Mouse (Mus musculus) thymus, postnatal 36 days (tissue): ENCODE measurements around the gene Thoc5.
A peak's percentile ranks its signal among the peaks of the same experiment; 100 is the strongest.

Source experiments
- DNase-seq, 2 experiments: peaks; one replicate each; pipeline ENCODE4 v3.0.0; 2022; ENCODE audit warnings: mixed read lengths in 2 of 2

Thoc5 gene

DNA sequence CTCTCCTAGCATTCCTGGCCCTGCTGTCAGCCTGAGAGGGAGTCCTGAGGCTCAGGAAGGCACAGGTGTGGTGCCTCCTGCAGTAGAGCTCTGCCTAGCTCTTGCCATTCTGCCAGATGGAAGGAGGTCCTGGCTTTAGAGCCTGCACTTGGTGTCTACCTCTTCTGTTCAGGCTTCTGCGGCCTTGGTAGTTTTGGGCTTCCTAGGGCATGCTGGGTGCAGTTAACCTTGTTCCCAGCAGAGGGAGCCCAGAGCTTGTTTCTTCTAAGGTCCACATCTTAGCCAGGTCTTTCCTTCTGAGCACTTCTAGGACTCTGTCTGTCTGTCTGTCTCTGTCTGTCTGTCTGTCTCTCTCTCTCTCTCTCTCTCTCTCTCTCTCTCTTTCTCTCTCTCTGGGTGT, 20.9 kb downstream of the Thoc5 start:
- peak; percentile 38 to 40 for DNase-seq

DNA sequence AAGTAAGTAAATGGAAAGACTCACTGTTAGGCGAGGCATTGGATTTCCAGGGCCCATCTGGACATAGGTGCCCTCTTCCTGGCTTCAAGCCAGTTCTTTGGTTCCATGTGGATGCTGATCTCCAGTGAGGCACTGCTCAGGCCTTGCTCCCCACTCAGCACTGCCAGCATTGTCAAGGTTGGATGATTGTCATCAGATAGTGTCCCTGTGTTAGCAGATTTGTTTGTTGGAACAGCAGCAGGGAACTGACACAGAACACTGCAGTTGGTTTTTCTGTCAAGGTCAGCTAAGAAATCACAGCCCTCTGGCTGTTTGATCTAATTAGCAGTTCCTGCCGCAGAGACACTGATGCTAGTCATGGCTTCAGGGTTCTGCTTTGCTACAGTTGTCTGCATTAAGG, 26.2 kb downstream of the Thoc5 start:
- DNase-seq, result no peak

DNA sequence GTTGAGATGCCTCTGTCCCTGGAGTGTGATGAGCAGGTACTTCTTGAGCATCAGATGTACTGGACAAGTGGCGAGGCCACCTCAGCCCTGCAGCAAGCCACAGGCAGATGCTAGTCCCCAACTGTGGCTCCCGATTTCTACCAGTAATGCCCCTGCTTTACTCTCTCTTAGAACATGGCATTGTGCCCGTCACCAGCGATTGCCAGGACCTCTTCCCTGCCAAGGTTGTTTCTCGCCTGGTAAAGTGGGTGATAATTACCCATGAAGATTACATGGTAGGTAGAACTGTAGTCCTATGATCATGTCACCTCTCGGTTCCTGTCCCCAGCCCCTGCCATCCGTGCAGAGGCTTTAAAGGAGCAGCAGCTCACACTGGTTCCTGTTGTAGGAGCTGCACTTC, 26.6 kb downstream of the Thoc5 start:
- no peak for DNase-seq

DNA sequence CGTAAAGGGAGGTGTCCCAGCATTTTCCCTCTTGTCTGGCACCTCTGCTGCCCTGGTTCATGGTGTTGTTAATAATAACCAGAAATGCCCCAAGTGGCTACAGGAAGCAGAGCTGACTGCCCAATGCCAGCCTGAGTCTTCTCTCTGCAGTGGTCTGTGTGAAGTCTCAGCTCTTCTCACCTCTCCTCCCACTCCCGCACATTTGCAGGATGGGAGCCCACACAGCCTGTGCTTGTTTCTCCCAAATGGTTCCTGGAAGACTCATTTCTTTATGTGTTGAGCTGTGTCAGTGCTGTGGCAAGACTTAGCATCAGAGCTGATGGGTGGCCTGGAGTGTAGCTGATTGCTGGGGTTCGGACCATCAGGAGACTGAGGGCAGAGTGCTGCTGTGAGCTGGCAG, 32.1 kb downstream of the Thoc5 start:
- DNase-seq, result no peak

DNA sequence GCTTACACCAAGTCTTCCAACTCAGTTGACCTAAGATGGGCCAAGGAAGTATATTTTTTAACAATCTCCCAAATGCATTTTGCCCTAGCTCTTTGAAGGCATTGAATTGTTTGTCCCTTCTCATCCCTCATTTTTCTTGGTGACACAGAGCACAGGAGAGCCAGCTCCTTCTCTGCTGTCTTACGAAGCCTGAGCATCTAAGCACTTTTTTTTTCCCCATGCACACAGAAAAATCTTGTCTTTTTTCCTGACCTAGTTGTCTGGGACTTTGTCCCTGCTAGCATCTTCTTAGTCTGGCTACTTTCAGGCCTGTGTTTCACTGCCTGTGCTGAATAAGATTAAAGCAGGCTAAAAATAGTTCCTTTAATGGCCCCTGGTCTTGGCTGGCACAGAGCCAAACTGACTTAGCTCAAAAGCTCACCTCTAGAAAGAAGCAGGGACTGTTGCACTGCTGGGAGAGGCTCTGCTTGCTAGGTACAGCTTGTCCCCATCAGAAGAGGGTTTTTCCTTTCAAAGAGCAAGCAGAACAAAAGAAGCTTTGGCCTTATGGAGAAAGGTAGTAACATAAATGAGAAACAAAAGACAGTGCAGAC, 36.0 kb downstream of the Thoc5 start:
- no peak for DNase-seq

DNA sequence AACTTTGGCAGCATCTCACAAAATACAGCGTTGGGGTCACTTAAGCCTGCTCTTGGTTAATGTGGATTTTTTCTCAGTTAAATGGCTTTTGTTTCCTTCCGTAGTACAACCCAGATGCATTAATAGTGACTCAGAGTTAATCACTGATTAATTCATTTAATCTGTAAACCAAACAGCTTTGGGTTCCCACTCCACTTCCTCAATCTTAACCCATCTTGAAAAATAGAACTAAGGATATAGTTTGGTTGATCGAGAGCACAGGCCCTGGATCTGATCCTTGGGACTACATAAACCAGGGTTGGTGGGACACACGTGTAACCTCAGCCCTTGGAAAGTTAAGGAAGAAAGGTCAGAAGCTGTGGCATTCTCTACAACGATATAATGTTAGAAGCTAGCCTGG, 41.1 kb downstream of the Thoc5 start:
- no peak for DNase-seq

DNA sequence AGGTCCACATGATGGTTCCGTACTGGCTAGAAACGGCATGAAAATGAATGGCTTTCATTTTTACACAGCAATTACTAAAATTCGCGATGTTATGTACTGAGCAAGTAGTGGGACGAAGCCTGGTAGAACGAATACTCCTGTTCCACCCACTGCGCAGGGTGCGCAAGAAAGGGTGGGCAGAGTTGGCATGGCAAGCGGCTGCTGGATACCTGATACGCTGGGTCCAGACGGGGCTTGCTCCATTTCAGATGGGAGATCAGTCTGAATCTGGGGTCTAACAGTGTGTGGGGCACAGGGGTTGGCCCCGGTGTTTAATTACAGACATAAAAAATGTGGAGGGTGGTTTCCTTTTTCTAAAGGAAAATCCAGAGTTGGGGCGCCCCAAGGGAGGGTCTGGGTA, 51.4 kb downstream of the Thoc5 start:
- no peak for DNase-seq

DNA sequence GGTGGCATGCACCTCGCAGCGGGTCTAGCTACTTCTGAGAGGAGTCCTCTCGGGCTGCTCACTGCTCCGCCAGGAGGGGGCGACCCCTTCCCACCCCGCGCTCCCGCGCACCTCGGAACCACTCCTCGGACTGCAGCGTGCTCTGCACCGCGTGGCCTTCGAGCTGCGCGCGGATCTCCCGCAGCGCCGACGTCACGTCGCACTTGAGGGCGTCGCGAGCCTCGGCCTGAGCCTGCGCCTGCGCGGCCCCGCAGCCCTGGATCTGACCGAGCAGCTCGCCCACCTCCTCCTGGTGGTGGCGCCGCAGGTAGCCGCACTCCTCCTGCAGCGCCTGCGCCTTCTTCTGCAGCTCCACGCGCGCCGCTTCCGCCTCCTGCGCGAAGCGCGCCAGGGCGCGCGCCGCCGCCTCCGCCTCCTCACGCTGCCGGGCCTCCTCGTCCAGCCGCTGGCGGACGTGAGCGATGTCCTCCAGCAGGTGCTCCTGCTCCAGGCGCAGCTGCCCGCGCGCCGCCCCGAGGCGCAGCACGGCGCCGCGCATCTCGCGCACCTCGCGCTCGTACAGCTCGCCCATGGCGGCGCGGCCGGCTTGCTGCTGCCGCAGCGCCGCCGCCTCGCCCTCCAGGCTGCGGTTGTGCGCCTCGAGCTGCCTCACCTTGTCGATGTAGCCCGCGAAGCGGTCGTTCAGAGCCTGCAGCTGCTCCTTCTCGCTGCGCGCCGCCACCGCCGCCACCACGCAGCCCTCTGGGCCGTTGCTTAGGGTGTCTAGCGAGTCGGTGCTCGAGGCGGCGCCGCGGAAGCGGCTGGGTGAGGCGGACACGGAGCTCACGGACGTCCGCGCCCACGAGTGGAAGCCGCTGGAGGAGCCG, 52.1 kb downstream of the Thoc5 start:
- DNase-seq, result peak; percentile 82 to 87

DNA sequence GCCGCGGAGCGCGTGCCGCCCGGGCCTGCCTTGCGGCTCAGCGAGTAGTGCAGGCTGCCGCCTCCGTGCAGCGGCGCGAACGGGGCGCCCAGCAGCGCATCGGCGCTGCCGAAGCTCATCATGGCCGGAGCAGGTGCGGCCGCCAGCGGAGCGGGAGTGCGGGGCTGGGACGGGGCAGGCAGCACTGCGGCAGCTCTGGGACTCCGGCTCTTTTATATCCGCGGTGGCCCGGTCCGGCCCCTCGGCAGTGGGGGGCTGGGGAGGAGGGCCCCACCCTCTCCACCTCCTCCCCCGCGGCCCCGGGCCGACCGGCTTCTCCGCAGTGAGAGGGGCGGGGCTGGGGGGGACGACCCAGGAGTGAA, 52.7 kb downstream of the Thoc5 start, which contains the start of gene Nefh:
Gene Nefh (minus strand): TSS at position 252 of the 362 bp plus-strand sequence.
- no peak for DNase-seq

DNA sequence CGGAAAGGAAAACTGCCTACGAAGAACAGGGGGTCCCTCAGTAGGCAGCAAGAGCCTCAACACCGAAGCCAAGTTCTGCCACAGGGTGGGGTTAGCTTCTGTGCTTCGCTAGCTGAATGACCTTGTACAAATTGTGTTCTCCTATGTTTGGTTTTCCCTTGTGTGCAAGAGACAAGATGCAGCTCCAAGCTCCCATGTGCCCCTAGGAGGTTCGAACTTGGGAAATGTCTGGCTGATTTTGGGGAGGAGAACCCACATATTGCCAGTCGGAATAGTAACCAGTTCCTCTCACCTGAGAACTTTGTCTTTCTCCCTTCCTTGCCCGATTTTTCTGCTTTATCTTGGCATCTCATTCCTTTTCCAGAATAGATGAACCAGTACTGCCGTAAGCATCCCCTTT, 53.7 kb downstream of the Thoc5 start:
- no peak for DNase-seq

DNA sequence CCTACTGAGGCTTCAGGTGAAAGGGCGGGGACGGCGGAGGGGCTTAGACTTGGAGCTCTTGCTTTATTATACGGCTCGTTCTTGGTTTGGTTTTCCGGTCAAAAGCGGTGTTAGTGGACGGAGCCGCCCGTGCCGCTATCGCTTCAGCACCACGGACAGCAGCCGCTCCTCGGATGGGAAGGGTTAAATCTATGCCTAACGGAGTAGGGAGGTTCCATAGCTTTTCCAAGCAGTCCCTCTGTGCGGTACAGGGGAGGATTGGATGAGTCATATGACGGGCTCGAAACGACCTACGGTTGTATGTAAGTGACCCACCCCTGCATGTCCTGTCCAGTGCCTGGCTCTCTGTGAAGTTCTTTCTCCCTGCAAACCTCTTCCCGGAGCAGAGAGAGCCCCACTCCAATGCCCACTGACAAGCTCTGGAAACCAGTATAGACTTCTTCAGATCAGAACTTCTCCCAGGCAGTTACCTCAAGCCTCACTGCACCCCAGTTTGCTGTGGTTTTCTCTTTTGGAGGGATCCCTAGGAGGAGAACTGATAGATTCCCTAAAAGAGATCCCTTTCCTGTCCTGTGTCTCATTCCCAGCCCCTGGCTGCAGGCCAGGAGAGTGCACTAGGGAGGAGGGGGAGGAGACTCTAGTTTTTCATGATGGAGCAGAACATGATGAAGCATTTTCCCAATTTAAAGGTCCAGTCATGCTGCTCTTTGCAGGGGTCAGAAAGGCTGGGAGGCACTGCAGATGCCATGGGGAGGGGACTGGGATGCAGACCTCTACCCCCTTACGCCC, 54.3 kb downstream of the Thoc5 start:
- peak; percentile 30 for DNase-seq

DNA sequence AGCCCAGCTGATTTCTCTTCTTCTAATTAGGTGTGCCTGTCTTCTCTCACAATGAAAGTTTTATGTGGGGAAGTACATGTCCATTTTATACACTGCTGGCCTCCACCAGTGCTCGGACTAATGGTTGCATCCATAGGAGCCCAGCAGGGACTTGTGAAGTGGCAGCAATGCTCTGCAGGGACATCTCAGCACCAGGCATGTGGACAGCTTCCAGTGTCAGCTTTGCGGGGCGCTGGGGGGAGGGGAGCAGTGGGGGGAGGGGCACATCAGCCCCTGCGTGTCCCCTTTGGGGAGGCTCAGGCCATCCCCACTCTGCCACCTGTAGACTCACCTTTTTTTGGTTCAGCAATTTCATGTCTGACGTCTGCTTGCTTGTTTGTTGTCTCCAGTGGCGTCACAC, 58.3 kb downstream of the Thoc5 start:
- DNase-seq, result no peak

DNA sequence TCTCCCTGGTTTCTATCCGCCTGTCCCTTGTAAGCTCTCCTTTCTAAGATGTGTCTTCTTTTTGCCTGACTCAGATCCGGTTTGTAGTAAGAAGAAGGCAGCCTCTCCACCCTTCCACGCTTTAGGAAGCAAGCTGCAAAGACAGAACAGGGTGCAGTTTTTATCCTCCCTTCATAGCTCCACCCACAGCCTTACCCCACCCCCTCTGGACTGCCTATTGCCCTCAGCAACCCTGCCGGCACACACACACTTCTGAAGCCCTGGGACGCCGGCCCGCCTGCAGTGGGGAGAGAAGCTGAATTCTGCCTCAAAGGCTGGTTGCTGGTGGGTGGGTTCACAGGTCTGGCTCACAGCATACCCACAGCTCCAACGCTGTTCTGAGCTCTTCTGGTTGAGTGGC, 58.8 kb downstream of the Thoc5 start:
- no peak for DNase-seq

DNA sequence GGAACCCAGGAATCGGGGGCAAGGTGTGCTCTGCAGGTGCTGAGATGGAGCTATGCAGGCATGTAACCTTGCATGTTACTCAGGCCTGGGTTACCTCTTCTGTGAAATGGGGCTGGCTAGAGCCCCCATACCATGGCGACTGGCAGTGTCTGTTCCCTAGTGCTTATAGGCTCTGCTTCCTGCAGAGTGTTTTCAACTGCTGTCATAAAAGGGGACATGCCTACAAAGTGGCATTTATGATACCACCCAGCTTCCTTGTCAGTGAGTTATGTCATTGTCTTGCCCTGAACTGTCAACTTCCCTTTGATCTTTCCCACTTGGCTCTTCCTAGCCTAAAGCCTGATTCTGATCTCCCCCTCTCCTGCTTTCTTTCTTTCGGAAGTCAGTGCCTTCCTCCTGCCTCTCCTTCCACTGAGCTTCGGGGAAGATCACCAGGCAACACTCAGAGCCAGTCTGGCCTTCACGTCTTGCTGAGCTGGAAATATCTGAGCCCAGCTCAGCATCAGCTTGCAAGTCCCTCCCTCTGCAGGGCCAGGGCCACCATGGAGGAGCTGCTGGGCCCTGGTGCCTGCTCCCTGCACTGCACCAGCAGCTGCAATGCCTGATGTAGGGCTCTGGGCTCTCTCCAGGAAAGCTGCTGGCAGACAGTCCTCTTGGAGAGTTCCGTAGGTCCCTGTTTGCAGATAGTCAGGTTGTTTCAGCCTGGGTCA, 68.1 kb downstream of the Thoc5 start:
- no peak for DNase-seq

DNA sequence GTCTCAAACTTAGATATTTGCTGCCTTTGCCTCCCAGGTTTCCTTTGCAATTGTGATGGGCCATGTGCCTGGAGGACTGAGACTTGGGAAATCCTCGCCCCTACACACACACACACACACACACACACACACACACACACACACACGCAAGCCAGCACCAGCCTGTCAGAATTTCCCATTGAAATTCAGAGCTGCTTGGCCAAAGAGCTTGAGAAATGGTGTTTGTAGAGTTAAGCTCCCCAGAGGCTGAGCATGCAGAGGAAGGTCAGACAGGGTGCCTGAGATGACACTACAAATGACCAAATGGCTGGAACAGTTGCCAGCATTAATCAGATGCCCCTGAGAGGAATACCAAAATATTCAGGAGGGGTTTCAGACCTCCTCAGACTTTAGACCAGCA, 71.2 kb downstream of the Thoc5 start:
- no peak for DNase-seq

DNA sequence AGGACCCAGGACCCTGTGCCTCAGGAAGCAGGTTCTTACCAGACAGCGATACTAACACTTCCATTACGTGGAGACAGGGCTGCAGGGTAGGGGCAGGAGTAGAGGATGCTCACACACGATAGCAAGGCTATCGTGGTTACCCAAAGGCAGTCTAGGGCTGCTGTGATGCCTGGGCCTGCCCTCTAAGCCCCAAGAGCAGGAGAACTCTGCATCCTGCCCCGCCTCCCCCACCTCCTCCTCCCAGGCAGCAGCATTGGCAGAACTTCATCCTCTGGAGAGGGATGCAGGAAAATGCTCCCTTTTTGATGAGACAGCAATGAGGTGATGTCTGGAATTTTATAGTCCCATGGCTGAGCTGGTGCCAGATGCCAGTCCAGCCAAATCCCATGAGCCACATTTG, 71.8 kb downstream of the Thoc5 start:
- DNase-seq, result no peak

DNA sequence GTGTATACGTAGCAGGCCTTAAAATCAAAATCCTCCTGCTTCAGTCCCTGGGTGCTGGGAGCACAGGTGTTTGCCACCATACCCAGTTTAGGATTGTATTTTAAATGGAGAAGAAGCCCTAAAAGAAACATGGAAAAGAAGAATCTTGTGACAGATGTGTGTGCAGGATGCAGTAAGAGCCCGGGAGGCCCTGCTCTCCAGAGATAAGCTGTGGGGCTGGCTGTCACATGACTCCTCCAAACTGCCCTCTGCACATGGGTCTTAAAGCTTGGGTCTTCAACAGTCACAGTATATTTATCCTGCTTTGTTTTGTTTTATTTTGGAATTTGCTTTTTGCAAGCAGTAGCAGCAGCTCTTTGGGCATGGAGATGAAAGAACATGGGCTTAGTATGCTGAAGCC, 72.4 kb downstream of the Thoc5 start:
- no peak for DNase-seq

DNA sequence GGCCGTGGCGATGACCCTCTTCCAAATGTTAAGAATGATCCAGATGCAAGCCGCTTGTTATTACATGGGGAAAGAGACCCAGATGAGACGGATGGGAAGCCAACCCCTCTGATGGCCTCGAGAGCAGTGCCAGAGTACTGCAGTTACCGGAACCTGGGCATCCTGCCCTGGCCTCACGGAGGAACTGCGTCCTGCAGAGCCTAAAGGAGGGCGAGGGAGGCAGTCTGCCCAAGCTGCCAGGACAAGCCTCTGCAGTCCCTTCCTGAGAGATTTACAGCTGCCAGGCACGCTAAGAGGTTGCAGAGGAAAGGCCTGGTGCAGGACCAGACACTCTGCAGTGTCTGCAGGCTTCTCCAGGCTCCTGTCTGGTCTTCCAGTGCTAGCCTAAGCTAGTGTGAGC, 73.3 kb downstream of the Thoc5 start:
- no peak for DNase-seq

DNA sequence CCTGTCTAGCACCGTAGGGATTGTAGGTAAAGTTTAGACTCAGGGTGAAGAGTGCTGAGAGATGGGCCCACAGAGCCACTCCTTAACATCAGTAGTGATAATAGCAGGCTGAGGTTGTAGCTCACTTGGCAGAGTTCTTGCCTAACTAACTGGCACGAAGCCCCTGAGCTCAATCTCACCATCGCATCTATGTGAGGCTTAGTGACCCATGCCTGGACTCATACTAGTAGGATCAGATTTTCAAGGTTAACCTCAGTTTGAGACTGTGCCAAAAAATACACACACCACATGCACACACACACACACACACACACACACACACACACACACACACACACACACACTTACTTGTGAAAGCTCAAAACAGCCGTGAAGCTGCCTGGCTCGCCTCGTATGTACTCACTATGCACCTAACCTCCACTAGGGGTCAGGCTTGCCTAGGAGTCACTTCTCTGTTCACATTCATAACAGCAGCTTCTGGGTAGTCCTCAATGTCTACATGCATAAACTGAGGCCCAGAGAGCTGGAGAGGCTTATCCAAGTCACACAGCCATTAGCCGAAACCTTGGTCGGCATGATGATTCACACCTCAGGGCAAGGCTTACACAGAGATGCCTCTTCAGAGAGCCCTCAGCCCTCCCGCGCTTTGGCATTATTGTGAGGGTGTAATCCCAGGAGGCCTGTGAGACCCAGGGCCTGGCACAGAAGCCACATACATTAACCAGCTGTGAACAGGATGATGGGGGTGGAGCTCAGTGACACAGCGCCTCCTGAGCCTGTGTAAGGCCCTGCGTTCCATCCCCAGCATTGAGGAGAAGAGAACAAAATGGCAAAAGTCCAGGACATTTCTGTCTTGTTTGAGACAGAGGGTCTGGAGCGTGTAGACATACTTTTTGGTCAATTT, 78.1 kb downstream of the Thoc5 start:
- peak; percentile 37 to 38 for DNase-seq

DNA sequence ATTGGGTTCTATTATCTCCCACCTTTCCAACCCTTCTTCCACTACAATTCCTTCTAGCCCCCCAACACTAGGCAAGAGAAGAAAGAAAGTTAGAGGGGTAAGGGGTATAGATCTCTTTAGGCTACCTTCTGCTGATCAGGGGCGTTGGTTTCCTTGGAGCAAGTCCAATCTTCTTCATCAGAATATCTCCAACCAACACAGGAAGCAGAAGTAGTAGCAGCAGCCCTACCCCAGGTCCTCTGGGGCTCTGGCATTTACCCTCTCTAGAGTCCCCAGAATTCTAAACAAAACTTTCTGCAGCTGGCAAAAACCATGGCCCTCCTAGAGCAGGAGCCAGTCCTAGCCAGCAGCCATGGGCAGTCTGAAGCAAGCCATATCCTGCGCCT, 78.7 kb downstream of the Thoc5 start:
- DNase-seq, result no peak

DNA sequence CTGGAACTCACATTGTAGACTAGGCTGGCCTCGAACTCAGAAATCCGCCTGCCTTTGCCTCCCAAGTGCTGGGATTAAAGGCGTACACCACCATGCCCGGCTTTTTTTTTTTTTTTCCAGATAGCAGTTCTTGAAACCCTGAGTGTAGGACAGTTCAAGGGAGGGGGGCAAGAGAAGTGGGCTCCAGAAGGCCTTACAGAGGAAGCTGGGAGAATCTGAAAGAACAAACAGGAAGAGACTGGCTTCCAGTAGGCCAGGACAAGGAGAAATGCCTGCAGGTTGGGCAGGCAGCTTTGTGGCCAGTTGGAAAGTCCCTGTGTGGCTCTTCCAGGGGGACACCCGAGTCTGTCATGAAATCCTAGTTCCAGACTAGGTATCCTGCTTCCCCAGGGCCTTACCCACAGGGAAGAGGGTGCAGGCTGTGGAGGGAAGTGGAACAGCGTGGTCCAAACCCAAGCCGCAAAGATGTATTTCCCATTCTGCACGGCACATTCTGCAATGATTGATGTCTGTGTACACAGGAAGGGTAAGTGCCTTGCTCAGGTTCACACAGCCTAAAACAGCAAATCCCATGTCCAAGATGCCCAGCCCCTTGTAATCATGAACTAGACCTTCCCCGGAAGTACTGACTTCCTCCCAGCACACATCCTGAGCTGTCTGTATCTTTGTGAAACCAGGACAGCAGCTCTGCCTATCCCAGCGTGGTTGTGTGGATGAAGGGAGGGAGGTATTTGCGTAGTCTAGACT, 79.4 kb downstream of the Thoc5 start:
- no peak for DNase-seq
